Mouse (Mus musculus): ENCODE data around the gene Trappc1.

- TF ChIP-seq CTCF (IDR thresholded peaks at IDR 0.05; ENCODE audit: low read depth) (peak; percentile 70), EP300 (IDR thresholded peaks at IDR 0.05; ENCODE audit: low read depth) (no peak)
Measured at GRCm38 (mm10) chr11:69372780-69373170, 49.0 kb downstream of the Trappc1 start.
